Mouse (Mus musculus) 3134 (cell line): ENCODE results near the gene Frmd8.
A peak's percentile ranks its signal among the peaks of the same experiment; 100 is the strongest.

ENCODE experiments used
- DNase-seq: peaks from one replicate; pipeline ENCODE4 v3.0.0-alpha.2; 2011; ENCODE audit warnings: low spot score; ENCODE audit not compliant: insufficient read length; ENCODE audit errors: extremely low read depth

The Frmd8 gene

DNA sequence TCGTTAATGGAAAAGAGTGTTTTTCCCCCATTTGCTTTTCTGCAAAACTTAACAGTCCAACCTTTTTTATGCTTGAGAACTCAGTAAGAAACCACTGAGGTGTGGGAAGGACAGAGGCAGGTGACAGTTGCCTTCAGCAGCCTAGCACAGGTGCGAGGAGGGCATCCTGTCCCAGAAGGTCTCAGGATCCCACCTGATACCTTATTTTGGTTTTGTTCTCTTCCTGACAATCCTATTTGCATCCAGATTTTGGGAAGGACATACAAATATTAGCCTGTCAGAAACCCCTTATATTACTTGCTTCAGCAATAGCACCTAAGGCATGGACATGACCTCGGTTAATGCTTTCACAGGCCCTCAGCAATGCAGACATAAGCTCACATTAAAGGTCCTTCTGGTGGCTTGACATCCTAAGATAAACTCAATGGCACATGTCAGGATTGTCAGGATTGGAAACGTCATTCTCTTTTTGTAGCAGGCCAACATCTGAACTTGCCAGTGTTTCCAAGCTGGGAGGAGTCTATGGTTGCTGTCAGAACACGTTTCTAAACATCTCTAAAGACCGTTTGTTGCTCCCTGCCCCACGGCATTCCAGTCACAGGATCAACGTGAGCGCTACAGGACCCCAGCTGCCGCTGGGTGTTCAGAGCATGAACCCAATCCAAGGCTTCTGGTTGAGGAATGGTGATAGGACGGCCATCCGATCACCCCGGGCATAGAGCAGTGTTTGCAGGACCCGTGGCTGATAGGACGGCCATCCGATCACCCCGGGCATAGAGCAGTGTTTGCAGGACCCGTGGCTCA lies 34.8 kb downstream of the Frmd8 start:
- DNase-seq, result peak; percentile 77

DNA sequence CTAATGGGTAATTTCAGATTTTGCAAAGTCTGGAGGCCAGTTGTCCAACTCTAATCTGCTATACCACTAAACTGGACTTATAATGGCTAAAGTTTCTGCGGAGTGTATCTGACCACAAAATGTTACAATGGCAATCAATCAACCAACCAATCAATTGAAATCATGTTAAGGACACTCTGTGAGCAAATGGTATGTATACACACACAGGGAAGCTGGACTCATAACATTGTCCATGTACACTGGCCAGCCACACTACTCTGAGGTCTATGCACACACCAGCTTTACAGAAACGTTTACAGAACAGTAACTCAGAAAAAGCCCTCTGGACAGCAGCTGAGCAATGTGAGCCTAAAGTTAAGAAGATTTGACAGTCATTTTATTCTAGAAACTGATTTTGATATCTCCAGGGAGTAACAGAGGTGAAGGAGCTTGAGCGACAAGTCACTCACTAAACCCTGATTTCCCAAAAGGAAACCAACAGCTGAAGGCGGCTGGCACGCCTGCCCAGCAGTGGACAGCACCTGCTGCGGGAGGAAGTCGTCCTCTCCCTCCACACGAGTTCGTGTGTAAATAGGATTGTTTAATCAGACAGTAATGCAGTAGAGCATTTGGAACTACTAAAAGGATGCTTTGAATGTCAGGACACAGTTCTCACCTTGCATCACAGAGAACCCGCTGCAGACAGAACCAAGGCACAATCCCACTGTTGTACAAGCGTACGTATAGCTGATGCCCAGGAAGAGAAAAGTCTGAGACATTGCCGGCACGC lies 35.6 kb downstream of the Frmd8 start:
- peak; percentile 72 for DNase-seq

DNA sequence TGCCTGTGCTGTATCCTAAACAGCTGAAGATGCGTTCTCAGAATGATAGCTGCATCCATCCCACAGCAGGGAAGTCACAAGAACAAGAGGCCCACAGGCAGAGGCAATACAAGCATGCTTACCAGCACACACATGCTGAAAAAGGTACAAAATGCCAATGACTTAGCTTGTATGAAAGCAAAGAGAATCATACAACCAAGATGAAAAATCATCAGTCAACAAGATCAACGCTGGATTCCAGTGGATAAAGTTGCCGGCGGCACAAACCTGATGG lies 36.2 kb downstream of the Frmd8 start:
- no peak for DNase-seq

DNA sequence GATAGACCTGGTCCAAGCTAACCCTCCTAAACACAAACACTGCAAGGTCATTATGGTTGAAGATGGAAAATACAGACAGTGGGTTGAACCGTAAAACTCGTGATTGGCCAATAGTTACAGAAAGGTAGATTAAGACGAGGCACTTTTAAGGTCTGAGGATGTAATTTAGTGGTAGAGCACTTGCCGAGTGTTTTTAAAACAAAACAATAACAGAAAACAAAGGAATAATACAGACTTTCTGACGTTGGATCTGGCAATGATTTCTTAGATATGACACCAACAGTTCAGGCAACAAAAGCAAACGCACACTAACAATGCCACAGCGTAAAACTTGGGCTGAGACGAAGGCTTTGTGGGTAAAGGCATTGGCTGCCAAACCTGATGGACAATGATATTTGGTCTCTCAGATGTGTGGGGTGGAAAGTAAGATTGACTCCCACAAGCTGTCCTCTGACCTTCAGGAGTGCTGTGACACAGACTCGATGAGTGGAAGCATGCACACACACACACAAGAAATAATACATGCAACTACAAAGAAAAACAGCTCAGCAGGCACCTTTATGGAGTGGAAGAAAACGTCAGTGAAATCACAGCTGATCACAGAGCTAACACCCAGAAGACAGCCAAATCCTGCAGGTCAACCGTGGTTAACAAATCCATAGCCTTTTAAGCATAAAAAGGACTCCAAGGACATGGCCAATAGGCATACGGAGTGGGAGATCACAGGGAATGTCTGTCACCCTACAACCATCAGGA lies 36.8 kb downstream of the Frmd8 start:
- peak; percentile 39 for DNase-seq

DNA sequence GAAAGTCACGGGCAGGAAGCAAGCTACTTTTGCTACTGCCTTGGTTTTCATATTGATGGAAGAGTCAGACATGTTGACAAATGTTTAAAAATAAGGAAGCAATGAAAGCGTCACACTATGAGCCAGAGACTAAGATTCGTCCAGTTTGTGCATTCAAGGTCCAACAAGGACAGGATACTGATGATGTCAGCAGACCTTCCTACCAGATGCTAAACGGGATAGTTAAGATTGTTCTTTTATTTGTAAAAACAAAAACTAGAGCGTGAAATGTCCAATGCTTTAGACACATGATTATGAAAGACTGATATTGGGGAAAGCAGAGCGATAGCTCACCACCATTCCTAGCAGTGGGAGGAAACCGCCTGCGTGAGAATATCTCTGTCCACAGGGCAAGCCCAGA lies 37.5 kb downstream of the Frmd8 start:
- DNase-seq, result peak; percentile 36

DNA sequence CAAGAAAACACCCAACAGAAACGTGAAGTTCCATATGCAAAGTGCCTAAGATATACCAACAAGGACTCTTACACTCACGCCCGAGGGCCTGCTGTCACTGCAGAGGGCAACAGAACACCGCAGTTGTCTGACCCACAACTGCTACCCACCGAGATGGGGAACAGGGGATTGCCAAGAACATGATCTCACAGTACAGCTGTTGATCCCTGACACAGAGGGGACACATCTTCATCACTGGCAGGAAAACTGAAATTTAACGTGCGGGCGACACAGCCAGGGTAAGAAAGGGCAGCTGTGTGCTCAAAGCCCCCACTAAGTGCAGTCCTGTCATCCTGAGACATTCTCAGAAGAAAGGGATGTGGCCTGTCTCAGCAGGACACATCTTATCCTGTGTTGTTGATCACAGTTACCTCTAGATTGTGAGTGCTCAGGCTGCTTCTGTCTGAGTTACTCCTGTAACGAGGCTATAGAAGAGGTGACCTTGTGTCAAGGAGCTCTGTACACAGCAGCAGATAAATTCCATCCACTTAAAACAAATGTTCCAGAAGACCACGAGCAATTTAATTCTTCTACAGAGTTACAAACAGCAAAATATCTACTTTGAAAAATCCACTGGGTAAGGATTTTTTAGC lies 38.0 kb downstream of the Frmd8 start:
- peak; percentile 51 for DNase-seq

DNA sequence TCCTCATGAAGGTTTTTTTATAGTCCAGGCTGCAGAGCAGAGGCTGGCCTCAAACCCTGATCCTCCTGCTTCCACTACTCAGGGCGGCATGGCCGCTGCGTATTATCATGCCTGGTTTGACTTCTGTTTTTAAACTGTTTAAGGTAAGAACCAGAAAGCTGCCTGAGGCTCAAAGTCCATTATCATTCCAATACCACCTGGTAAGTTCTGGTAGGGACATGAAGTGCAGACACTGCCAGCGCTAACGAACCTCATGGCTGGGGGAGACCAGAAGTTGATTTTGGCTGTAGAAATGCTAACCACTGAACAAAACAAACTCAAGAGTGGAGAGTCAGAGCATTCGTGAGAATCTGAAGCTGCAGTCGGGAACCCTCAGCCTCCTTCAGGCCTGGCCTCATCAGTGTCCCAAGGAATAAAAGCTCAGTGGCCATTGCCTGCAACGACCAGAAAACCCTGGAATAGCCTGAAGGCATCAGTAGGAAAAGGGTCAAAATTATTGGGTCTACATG lies 39.1 kb downstream of the Frmd8 start:
- DNase-seq, result no peak

DNA sequence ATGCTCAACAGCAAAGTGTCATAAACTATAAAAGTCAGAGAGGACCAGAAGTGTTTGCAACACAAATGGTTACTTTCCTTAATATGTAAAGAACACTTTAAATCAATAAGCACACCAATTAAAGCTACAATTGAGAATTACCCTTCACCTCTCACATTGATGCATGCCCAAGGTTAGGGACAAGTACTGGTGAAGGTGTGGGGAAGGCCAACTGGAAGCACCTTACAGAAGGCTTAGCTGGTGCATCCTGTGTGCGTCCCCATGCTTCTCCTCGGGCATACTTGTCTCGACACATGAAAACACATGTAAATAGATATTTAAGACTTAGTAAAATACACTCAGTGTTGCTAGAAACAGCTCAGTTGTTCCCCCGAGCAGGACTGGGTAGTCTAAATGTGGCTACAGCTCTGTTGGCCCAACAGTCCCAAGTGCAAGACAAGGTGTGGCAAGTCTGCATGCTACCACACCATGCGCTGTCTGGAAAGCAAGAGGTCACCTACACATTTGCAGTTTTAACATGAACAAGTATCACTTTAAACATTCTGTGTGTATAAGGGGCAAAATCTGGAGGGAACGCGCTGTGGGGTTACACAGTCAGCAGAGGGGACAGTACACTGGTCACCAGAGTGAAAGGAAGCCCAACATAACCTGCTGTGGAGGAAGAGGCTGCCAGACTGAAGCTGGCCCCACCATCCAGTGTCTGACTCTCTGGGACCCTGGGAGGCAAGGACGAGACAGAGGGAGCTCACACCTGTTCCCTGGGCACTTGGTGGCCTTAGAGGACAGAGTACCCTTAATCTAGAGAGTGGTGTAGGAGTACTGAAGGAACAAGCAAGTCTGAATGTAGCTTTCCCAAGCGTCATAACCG lies 39.8 kb downstream of the Frmd8 start:
- DNase-seq, result peak; percentile 53

DNA sequence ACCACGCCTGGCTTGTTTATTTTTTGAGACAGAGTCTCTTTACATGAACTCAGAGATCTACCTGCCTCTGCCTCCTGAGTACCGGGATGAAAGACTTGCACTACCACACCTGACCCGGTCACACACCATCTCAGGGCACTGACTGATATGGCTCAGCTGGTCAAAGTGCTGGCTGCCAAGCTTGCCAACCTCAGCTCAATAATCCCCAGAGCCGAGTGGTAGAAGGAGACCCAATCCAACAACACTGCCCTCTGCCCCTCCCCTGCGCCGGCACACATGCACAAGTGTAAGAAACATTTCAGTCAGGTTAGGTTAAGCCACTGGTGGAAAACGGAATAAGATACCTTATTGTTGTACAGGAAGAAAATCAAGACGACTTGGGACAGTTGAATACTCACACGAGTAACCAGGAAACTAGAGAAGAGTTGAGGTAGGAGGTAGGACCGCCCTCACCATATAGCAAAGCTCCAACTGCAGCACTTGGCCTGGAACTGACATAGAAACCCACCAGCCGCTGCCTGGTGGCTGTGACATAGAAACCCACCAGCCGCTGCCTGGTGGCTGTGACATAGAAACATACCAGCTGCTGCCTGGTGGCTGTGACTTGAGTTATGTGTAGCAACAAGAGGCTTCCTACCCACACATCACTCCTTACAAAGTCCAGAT lies 40.7 kb downstream of the Frmd8 start:
- peak; percentile 47 for DNase-seq

DNA sequence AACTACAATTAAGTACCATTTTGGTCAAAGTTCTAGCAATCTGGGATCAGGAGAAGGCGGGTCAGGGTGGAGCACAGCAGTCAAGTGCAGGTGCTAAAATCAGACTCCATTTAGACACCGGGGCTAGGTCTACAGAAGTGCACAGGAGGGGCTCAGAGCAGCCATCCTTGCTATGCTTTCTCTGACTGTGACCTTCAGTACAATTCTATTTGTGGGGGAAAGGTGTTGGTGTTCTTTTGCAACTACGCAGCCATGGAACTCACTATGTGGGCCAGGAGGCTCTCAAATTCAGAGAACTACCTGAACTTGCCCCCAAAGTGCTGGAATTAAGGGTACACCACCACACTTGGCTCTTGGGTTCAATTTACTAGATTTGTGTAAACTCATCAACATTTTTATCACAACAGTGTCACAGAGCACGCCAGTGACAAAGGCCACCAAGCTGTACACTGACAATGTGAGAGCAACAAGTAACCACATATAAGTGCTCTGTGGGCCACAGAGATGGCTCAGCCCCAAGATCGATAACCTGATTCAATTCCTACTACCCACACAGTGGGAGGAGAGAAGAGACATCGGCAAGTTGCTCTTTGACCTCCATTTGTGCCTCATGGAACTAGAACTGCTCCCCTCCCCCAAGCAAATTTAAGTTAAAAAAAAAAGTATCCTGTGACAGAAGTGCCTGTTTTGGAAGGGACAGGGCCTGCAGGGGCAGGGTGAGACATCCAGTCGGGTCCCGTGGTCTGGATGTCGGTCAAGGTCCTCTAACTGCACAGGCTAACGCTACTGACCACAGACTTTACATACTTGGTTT lies 41.6 kb downstream of the Frmd8 start:
- DNase-seq, result peak; percentile 48

DNA sequence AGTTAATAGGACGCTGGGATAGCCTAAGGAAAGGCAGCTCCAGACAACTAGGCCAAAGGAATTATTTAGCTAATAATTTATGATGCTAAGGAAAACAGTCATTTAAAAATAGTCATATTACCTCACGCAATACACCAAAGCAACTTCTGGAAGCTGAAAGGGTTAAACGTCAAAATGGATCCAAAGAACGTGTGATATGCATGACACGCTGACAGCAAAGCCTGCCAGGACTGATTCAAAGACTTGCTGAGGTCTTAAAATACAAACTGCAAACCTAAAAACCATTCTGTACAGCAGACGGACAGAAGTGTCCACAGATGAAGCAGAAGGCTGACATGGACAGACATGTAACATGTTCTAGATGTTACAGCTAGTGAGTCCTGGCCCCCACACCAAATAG lies 42.7 kb downstream of the Frmd8 start:
- no peak for DNase-seq

DNA sequence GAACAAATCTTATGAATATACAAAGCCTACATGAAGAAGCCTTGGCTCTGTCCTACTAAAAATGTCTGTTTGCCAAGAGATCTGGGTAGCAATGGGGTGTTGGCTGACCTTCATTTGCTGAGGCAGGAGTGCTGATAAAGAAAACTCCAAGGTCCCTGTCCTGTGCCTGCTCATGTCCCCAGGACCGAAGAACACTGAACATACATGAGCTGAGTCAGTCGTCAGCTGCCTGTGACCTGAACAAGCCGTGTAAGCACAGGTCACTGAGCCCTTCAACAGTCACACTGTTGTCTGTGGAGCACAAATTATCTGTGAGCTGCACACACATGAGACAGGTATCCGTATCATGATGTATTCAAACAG lies 43.1 kb downstream of the Frmd8 start:
- peak; percentile 20 for DNase-seq

DNA sequence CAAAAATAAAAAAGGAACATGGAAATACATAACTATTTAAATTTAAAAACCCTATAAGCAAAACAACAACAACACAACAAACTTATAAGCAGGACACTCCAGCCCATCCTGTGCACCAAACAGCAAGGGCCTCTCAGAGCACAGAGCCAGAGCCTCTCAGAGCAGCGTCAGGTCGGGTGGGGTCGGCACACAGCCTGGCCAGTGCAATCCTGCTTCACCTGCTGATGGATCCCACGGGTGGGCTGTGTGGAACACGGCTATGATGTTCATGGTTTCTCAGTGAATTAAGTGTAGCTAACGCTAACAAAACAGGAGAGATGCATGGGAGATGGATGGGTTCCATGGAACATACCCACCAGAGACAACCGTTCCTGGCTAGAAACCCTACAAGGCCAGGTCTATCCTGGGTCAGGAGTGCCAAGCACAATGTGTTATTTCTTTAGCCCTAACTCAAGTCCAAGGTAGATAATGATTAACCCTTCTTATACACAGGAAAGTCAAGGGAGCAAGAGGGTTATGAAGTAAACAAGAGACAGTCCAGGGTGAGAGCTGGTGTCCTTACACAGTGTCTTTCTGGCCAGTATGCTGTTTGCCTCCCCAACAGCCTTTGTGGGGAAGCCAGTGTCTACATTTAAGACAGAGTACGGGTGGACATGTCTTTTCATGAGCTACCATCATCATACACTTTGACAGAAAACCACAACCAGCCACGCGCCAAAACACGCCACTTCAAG lies 43.7 kb downstream of the Frmd8 start:
- DNase-seq, result peak; percentile 46

DNA sequence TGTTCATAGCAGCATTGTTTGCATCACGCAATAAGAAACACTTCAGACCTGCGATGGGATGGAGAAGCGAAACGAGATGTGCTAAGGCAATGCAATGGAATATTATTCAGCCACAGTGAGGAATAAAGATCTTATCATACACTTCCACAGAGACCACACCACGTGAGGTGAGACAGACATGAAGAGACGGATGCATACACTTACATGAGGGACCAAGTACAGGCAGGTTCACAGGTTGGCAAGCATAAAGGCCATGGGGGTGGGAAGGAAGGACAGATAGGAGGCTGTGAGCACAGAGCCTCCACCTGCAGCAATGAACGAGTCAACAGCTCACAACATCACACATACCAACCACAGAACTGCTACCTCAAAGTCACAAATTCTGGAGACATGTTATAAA lies 44.3 kb downstream of the Frmd8 start:
- no peak for DNase-seq

DNA sequence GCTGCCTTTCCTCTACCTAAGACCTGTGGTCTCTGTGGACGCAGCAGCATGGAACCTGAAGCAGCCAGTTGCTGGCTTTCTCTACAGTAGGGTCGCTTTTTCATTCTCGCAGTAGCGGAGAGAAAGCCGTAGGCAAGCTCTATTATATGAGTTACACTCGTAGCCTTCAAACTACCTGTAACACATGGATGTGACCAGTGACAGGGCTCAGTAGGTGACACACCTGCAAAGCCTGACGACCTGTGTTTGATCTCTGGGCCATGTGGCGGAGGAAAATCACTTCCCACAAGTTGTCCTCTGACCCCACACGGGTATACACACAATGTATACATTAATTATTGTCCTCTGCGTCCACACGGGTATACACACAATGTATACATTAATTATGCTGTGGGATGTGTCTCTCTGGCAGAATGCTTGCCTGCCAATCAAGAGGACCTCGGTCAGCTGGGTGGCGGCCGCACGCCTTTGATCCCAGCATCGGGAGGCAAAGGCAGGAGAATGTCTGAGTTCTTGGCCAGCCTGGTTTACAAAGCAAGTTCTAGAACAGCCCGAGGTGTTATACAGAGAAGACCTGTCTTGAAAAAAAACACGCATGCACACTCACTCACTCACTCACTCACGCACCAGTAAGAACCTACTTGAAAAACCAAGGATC lies 45.0 kb downstream of the Frmd8 start:
- peak; percentile 48 for DNase-seq

DNA sequence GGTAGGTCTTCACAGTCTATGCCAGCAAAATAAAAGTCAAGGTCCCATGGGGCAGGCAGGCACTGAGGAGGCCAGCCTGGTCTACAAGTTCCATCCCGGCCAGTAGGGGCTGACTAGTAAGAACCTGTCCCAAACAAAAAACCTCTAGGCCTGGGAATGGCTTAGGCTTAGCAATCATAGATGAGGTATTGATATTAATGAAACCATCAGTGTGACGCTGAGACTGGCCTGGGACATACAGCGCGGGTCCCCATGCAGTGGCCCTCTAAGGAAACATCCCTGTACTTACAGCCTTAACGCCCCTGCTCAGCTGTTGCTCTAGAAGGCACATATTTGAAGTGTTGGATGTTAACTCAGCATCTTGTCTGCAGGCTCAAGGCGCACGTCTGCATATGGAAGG lies 46.2 kb downstream of the Frmd8 start:
- no peak for DNase-seq

DNA sequence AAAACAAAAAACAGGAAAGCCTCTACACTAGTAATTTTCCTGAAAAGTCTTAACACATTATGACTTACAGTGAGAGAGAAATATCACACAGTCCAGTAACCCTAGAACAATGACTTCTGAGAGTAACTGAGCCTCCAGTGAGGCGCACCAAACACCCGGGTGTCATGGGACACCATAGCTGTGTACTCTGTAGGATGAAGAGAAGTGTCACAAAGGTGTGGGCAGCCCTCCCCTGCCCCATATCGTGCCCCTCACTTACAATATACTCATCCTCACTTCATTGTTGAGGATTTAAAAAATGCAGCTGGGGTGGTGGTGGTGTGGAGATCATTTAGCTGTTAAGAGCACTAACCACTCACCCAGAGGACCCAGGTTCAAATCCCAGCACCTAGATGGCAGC lies 46.9 kb downstream of the Frmd8 start:
- DNase-seq, result no peak
